Mouse (Mus musculus) heart, postnatal 0 days (tissue): ENCODE data around the gene Chaf1a.

ENCODE experiments used
- CTCF ChIP-seq: IDR thresholded peaks from 2 replicates; pipeline ENCODE4 v1.5.1; 2016; ENCODE audit warnings: antibody characterized with exemption, control low read depth, low read depth
- EP300 ChIP-seq: IDR thresholded peaks from 2 replicates; pipeline ENCODE4 v1.6.1; 2016; ENCODE audit warnings: antibody characterized with exemption, low read depth

DNA sequence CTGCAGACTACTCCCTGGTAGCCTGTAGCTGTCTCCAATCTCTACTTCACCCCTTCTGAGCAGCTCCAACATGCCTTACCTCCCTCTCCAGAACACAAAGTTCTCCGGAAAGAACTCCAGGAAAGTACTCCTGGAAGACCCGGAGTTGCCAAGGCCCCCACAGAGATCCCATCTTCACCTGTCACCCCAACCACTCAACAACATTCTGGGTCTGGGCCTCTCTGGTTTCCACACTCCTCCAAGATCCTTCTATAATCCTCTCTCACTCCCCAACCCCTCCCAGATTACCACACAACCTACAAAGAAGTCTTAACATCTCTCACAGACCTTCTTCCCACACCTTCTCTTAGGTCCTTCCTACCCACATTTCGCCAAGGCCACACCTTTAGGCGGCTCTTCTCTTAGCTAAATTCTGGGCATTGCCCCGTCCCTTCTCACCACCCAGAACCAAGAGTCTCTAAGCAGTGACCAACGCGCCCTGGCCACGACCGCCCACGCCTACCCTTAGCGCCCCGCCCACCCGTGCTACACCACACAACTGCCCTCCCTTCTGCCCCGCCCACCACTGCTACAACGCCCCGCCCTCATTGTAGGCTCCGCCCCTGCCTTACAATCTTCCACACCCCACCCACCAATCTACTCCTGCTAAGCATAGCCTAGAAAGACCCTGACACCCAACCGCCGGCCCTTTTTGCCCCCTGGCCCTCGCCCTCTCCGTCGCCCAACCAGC, 34.0 kb downstream of the Chaf1a start:
- TF ChIP-seq CTCF (no peak), EP300 (no peak)
